Mouse (Mus musculus) limb, embryonic 13.5 days (tissue): ENCODE results near the gene Prelp. TPM values are rescaled to one million over a fixed set of nuclear protein-coding genes. Genes with fewer than 3 reads are reported as not detected.

ENCODE experiments used
- ATAC-seq: fragments of 200-750 bp; cut with Nextera tagmentation; 2 replicates; pipeline ENCODE4 v1.8.0; 2017; ENCODE audit warnings: low read depth, moderate number of reproducible peaks, moderate TSS enrichment; ENCODE audit not compliant: low FRiP score
- H3K27ac ChIP-seq: fragments of 300-500 bp; sonication (generic); 2 replicates; pipeline ENCODE4 v1.5.1; 2015; ENCODE audit warnings: inconsistent platforms, mild to moderate bottlenecking, moderate library complexity
- H3K27me3 ChIP-seq: fragments of 300-500 bp; sonication (generic); 2 replicates; pipeline ENCODE4 v1.6.1; 2015; ENCODE audit warnings: mild to moderate bottlenecking, inconsistent platforms
- H3K36me3 ChIP-seq: fragments of 300-500 bp; sonication (generic); 2 replicates; pipeline ENCODE4 v1.6.1; 2015; ENCODE audit warnings: inconsistent platforms, mild to moderate bottlenecking, moderate library complexity
- H3K4me1 ChIP-seq: fragments of 300-500 bp; sonication (generic); 2 replicates; pipeline ENCODE4 v1.6.1; 2015; ENCODE audit warnings: inconsistent platforms
- H3K4me2 ChIP-seq: fragments of 300-500 bp; sonication (generic); replicated peaks from 2 replicates; pipeline ENCODE4 v1.6.1; 2015; ENCODE audit warnings: inconsistent platforms, mild to moderate bottlenecking, moderate library complexity
- H3K4me3 ChIP-seq: fragments of 300-500 bp; sonication (generic); 2 replicates; pipeline ENCODE4 v1.5.1; 2015; ENCODE audit warnings: moderate library complexity, mild to moderate bottlenecking, inconsistent platforms
- H3K9ac ChIP-seq: fragments of 300-500 bp; sonication (generic); 2 replicates; pipeline ENCODE4 v1.6.1; 2015; ENCODE audit warnings: mild to moderate bottlenecking, inconsistent platforms
- H3K9me3 ChIP-seq: fragments of 300-500 bp; sonication (generic); 2 replicates; pipeline ENCODE4 v1.6.1; 2016; ENCODE audit warnings: inconsistent platforms
- WGBS: fragments of 180-500 bp; shearing (Covaris S2); methylation state at CpG from one replicate; pipeline ENCODE4 v1.1.7; 2015; 5-methylcytosine and 5-hydroxymethylcytosine counted together
- polyA plus RNA-seq: library from polyadenylated mRNA; unstranded; fragments of >200 nt; fragmentation: Nextera tagmentation; extraction: Ambion mirVana; gene quantifications from 2 replicates; pipeline ENCODE4 v1.2.1, GENCODE M21; 2015

The Prelp gene
- polyA plus RNA-seq, 1 experiment from 2014 or later = 10.6 TPM

DNA sequence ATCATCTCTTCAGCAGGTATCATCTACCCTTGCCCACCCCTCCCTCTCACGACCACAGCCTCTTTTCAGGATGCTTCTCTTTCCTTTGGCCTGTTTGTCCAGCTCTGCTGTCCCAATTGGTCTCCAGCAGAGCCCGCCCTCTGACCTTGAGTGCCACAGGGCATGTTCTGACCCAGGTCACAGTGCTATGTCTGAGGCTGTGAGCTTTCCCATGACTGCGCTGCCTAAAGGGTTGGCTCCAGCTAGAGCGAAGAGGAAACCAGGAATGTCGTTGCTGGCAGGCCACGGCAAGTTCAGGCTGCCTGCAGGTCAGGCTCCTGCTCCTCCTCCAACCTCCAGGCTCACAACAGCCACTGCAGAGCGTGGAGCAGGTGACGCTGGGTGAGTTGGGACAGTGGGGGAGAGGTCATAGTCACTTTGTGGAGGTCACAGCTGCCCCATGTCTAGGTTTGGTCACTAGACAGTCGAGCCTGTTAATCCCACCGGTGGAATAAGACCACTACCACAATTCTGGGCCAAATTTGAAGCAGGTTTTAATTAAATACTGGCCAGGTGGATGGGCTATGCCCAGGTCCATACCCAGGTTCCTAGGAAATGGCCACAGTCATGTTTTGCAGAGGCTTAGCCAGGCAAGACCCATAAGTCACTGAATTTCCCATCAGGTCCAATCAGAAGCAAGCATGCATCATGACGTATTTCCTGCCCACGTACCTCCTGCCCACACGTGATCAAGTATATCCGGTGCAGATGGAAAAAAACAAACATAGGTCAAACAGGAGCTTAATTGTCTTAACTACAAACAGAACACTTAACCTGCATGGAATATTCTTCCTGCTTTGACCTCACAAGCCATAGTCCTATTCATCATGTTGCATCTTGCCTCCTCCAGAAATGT lies 12.3 kb upstream of the Prelp start:
- no peak for ATAC-seq
- WGBS = 55% methylated on average over 14 of the region's 14 CpGs

DNA sequence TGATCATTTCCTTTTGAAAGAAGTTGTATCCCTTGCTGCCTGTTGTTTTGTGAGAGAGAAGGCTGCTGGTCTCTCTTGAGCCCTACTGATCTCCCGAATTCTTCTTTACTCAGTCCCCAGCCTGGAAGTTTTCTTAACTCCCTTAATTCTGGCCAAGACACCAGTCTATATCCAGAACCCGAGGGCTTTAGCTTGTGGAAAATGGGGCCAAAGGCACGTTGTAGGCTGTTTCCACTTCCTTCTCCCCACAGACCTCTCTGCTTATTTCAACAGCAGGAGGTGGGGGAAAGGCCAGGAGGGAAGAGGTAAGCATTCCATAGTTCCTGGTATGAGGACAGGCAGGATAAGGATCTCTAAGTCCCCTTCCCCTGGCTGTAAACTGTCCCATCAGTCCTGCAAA lies 8.8 kb upstream of the Prelp start:
- WGBS = 53% methylated on average over 3 of the region's 3 CpGs
- no peak overlapping the region for H3K4me3 ChIP-seq
- ATAC-seq = no peak
- H3K4me2 ChIP-seq = no peak overlapping the region
- no peak overlapping the region for H3K9ac ChIP-seq
- H3K27ac ChIP-seq = no peak overlapping the region
- H3K36me3 ChIP-seq = no peaks in the 10 kb centered on the region
- 0 out of 2 replicates have a peak, but pooled peaks cover 6% of the 10 kb centered on the region for H3K27me3 ChIP-seq
- H3K4me1 ChIP-seq = 0 out of 2 replicates have a peak, but pooled peaks cover 7% of the 10 kb centered on the region
- H3K9me3 ChIP-seq = no peaks in the 10 kb centered on the region

More for the DNA sequence above, 12.3 kb upstream of the Prelp start:
- Histone ChIP-seq H3K27ac (no peak overlapping the region), H3K9ac (no peak overlapping the region), H3K27me3 (0 out of 2 replicates have a peak, but pooled peaks cover 6% of the 10 kb centered on the region), H3K4me1 (0 out of 2 replicates have a peak, but pooled peaks cover 7% of the 10 kb centered on the region), H3K4me2 (no peak overlapping the region), H3K36me3 (no peaks in the 10 kb centered on the region), H3K4me3 (no peak overlapping the region), H3K9me3 (no peaks in the 10 kb centered on the region)

DNA sequence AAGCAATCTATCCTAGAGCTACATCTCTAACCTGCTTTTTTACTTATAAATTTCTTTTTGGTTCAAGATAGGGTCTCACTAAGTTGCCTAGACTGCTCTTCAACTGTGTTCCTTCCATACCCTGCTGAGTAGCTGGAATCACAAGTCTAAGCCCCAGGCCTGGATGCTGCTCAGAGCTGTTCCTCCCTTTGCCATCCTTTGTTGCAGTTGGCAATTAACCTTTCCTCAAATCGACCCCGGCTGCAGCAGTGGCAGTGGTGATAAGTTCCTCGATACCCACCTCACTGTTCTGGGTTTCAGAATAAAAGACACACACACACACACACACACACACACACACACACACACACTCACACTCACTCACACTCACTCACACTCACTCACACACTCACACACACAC lies 4.0 kb upstream of the Prelp start:
- no peak for ATAC-seq
- Histone ChIP-seq H3K9ac (no peak overlapping the region), H3K9me3 (no peaks in the 10 kb centered on the region), H3K4me3 (no peak overlapping the region), H3K27ac (no peak overlapping the region), H3K4me1 (peaks cover 30% of the 10 kb centered on the region), H3K4me2 (no peak overlapping the region), H3K36me3 (no peaks in the 10 kb centered on the region), H3K27me3 (no peaks in the 10 kb centered on the region)
- WGBS = 92% methylated on average over 3 of the region's 3 CpGs

DNA sequence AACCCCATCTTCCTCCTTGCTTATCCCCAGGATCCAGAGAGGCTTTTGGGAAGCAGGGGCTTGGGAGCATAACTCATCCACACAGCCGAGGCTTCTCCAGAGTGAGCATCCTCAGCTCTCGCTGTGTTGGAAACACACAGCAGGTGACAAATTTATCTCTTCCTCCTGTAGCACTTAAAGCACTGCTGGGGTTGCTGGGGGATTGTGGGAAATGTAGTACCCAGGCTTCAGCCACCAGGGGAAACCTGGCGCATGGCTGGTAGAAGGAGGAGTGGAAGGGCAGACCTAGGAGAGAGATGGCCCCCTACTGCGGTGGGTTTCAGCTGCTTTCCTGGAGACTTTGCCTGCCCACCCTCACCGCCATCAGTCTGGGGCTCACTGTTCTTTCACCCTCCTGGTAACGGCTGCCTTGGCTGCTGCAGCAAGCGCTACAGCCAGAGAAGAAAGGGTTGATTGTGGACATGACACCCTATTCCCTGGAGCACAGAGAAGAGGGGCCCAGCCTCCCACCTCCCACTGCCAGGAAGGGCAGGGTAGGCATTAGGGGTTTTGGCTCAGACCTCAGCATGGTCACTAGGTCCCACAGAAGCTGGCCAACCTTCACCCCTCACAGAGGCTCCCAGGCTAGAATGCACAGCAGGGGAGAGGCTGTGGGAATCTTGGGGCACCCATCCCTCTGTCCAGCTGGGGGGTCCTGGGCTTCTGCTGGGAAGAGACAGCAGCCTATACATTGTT lies 3.1 kb upstream of the Prelp start:
- no peak overlapping the region for H3K27ac ChIP-seq
- H3K9ac ChIP-seq = no peak overlapping the region
- no peak overlapping the region for H3K4me2 ChIP-seq
- H3K9me3 ChIP-seq = no peaks in the 10 kb centered on the region
- no peak for ATAC-seq
- H3K4me3 ChIP-seq = no peak overlapping the region
- no peaks in the 10 kb centered on the region for H3K36me3 ChIP-seq
- H3K4me1 ChIP-seq = peaks cover 38% of the 10 kb centered on the region
- WGBS = 26% methylated on average over 7 of the region's 7 CpGs
- H3K27me3 ChIP-seq = 0 out of 2 replicates have a peak, but pooled peaks cover 4% of the 10 kb centered on the region

DNA sequence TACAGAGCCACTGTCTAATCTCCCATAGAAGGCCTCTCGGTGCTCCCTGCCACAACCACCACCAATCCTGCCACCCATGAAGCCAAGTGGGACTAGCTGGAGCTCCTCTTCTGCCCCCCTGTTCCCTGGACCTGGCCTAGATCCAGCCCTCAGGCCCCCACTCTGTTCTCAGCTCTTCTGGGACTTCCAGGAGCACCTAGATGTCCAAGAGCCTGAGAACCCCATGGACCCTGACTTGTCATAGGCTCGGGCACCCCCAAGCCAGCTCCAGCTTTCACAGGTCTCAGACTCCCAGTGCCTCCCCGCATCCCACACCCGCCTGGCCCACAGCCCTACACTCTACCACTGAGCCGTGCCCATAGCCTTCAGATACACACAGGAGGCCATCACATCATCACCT lies 1.9 kb upstream of the Prelp start:
- Histone ChIP-seq H3K27ac (no peak overlapping the region), H3K4me2 (no peak overlapping the region), H3K9ac (no peak overlapping the region), H3K36me3 (no peaks in the 10 kb centered on the region), H3K4me1 (peaks cover 43% of the 10 kb centered on the region), H3K9me3 (no peaks in the 10 kb centered on the region), H3K4me3 (no peak overlapping the region), H3K27me3 (0 out of 2 replicates have a peak, but pooled peaks cover 6% of the 10 kb centered on the region)
- WGBS = 89% methylated on average over 5 of the region's 5 CpGs
- ATAC-seq = no peak

DNA sequence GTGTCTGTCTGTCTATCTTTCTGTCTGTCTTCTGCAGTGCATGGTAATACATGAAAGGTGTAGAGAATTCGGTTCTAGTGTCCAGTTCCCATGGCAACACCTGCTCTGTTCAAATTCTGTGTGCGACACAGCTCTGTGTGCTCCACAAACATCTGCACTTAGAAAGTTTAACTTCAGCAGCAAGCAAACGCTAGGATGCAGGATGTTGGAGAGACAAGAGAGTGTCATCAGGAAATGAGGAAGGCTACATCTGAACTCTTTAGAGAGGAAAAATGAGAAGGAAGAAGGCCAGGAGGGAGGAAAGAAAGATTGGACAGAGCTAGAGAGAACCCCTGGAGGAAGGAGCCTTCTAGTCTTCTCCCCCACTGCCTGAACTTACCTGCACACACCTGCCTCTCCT lies 338 bp downstream of the Prelp start:
- H3K4me2 ChIP-seq = peak overlapping the region; percentile 45
- H3K36me3 ChIP-seq = no peaks in the 10 kb centered on the region
- 30% methylated on average over 3 of the region's 3 CpGs for WGBS
- peak overlapping the region; percentile 74 for H3K27ac ChIP-seq
- 0 out of 2 replicates have a peak overlapping the region, but pooled peaks have one; percentile 14 for H3K9ac ChIP-seq
- H3K27me3 ChIP-seq = 0 out of 2 replicates have a peak, but pooled peaks cover 6% of the 10 kb centered on the region
- H3K9me3 ChIP-seq = no peaks in the 10 kb centered on the region
- H3K4me3 ChIP-seq = peak overlapping the region; percentile 20
- ATAC-seq = no peak
- H3K4me1 ChIP-seq = peaks cover 59% of the 10 kb centered on the region

DNA sequence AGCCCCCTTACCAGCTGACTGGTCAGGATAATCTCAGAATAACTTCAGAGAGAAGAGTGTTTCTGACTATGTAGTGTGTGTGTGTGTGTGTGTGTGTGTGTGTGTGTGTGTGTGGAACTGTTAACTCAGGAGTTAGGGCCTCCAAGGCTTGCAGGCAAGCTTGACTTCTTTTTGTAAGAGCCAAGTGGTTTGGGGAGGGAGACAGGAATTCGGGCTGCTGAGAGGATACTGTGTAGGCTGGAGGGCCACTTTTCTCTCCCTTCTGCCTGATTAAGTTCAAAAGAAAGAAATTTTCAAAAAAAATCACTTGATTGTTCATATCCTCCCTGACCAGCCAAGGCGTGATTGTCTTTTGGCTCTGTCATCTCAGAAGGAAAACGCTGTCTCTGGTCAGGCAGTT lies 813 bp downstream of the Prelp start:
- peaks cover 64% of the 10 kb centered on the region for H3K4me1 ChIP-seq
- WGBS = 76% methylated on average over 3 of the region's 3 CpGs

DNA sequence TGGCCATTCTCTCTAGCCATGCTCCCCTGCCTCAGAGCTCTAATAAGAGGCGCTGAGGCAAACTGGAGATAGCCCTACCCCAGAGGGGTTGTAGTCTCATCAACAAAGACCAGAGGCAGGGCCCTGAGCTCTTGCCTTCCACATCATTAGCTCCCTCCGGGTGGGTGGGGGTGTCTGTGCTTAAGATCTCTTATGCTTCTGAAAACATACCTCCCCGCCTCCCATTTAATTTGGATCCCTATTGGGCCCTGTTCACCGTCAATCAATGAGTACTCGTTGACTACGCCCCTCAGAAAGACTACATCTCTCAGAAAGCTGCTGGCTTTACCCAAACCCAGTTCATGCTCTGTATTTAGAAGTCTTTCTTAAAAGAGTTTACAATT lies 3.1 kb downstream of the Prelp start:
- Histone ChIP-seq H3K9ac (no peak overlapping the region), H3K4me2 (peak overlapping the region; percentile 45), H3K9me3 (no peaks in the 10 kb centered on the region), H3K4me3 (no peak overlapping the region; the same call in 1 of the 2 replicates), H3K4me1 (peaks cover 57% of the 10 kb centered on the region), H3K36me3 (no peaks in the 10 kb centered on the region), H3K27me3 (0 out of 2 replicates have a peak, but pooled peaks cover 6% of the 10 kb centered on the region), H3K27ac (no peak overlapping the region)
- 49% methylated on average over 6 of the region's 6 CpGs for WGBS
- ATAC-seq = no peak

More for the DNA sequence above, 813 bp downstream of the Prelp start:
- Histone ChIP-seq H3K27me3 (0 out of 2 replicates have a peak, but pooled peaks cover 6% of the 10 kb centered on the region), H3K27ac (no peak overlapping the region), H3K36me3 (no peaks in the 10 kb centered on the region), H3K9me3 (no peaks in the 10 kb centered on the region), H3K9ac (peak overlapping the region; percentile 2; the same call in 1 of the 2 replicates), H3K4me3 (peak overlapping the region; percentile 20; the same call in 1 of the 2 replicates), H3K4me2 (peak overlapping the region; percentile 45)
- no peak for ATAC-seq

DNA sequence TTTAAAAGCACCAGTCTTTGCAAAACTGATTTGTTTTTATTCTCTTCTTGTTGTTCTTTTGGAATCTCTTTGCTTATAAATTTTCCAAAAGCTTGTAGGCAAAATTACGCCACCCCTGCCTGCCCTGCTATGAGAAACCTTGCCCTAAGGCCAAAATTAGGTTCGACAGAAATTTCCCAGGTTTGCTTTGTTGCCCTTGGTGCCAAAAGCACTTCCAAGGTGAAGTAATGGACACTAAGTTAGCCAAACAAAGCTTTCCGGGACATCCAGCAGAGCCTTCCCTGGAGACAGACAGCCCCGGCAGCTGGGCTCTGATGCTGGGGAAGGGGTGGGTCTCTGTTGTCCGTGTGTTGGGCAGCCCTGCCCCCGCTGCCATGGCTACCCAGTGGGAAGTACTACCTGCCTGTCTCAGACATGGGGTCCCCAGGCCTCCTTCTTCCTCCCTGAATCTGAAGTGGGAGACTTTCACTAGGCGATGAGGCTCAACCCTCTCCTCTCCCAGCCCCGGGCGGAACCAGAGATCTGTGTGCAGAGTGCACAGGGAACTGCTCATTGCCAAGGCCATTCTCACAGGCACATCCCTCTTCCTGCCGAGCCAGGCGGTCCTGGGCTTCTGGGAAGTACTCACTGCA lies 3.6 kb downstream of the Prelp start:
- WGBS = 34% methylated on average over 11 of the region's 11 CpGs
- Histone ChIP-seq H3K27ac (no peak overlapping the region), H3K9ac (no peak overlapping the region), H3K9me3 (no peaks in the 10 kb centered on the region), H3K4me2 (peak overlapping the region; percentile 45), H3K4me3 (peak overlapping the region; percentile 7; the same call in 1 of the 2 replicates), H3K36me3 (no peaks in the 10 kb centered on the region), H3K4me1 (peaks cover 57% of the 10 kb centered on the region), H3K27me3 (0 out of 2 replicates have a peak, but pooled peaks cover 6% of the 10 kb centered on the region)
- ATAC-seq = no peak

DNA sequence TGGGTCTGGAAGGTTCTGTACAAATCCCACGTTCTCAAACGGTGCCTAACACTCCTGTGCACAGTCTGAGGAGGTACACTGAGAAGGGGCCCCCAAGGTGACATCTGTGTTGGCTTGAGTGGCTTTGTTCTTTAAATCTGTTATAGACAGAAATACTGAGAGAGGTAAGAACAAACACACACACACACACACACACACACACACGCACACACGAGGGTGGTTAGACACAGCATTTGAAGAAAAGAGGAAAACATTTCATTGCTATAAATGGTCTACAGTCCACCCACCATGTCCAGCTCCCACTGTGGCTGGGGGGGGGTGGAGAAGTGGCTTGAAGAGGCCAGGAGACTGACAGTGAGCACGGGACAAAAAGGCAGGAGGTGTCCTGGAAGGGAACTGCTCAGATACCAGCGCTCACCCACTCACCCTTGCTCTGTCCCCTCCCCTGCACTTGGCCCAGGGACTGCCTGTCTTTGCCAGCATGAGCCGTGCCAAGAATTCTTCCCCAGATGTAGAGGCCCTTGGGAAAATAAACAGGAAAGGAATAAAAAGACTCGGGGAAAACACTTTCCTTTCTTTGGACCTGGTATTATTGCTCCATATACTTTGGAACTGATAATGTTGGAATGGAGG lies 5.4 kb downstream of the Prelp start:
- H3K4me3 ChIP-seq = no peak overlapping the region
- H3K9me3 ChIP-seq = no peaks in the 10 kb centered on the region
- no peaks in the 10 kb centered on the region for H3K36me3 ChIP-seq
- H3K4me1 ChIP-seq = peaks cover 43% of the 10 kb centered on the region
- peaks cover 9% of the 10 kb centered on the region; the same call in 1 of the 2 replicates for H3K27me3 ChIP-seq
- H3K27ac ChIP-seq = no peak overlapping the region
- ATAC-seq = no peak
- 54% methylated on average over 8 of the region's 8 CpGs for WGBS
- H3K4me2 ChIP-seq = no peak overlapping the region; the same call in 1 of the 2 replicates
- H3K9ac ChIP-seq = no peak overlapping the region

DNA sequence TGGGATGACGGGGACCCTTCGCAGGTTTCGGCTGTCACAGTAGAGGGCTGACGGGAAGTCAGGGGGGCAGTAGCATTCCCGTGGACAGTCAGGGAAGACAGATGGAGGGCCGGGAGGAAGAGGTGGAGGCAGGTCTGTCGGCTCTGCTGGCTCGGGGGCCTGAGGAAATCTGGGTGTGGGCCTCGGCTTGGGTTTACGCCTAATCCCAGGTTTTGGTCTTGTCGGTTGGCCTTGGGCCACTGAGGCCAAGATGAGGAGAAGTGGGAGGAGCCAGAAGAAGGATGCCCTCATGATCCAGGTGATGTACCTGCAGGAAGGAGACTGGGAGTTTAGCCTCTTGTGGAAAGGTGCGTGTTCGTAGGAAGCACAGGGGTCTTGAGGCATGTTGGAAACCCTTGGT lies 6.1 kb downstream of the Prelp start:
- Histone ChIP-seq H3K27me3 (peaks cover 15% of the 10 kb centered on the region), H3K4me3 (no peak overlapping the region), H3K4me2 (no peak overlapping the region), H3K4me1 (peaks cover 36% of the 10 kb centered on the region), H3K27ac (no peak overlapping the region), H3K36me3 (no peaks in the 10 kb centered on the region), H3K9ac (no peak overlapping the region), H3K9me3 (no peaks in the 10 kb centered on the region)
- ATAC-seq = no peak
- 89% methylated on average over 13 of the region's 13 CpGs for WGBS
